Mouse (Mus musculus) right cerebral cortex, postnatal 14 days (tissue): ENCODE results near the gene Cdca4.
A peak's percentile ranks its signal among the peaks of the same experiment; 100 is the strongest.

Experiments
- DNase-seq: peaks from one replicate; pipeline ENCODE4 v3.0.0; 2022

Gene Cdca4

GRCm38 (mm10) chr12:112797672-112798331 lies 31.4 kb downstream of the Cdca4 start:
- DNase-seq = peak; percentile 76

GRCm38 (mm10) chr12:112796551-112797510 lies 32.4 kb downstream of the Cdca4 start:
- DNase-seq = peak; percentile 6

- peak; percentile 4 for DNase-seq
Measured at GRCm38 (mm10) chr12:112795466-112796104, 33.6 kb downstream of the Cdca4 start.

GRCm38 (mm10) chr12:112794998-112795397 lies 34.2 kb downstream of the Cdca4 start:
- DNase-seq = no peak

DNA sequence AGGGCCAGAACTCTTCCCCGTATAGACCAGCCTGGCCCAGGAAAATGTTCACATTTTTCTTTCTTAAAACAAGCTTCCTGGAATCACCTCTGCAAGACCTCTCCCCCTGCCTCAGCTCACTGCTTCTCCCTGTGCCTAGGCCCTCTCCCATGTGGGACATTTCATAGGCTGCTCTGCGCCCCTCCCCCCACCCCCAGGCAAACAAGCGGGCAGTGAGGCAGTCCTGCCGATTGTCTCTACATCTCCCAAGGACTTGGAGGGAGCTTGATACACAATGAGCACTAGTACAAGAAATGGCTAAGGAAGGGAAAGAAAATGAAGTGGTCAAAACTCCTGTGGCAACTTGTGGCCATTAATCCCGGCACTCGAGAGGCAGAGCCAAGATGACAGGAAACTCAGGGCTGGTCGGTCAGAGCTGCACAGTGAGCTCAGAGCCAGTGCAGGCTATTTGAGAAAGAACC lies 34.8 kb downstream of the Cdca4 start:
- DNase-seq = peak; percentile 4

- no peak for DNase-seq
Measured at GRCm38 (mm10) chr12:112793601-112794355, 35.4 kb downstream of the Cdca4 start.

GRCm38 (mm10) chr12:112791026-112791425 lies 38.2 kb downstream of the Cdca4 start:
- DNase-seq = peak; percentile 1

DNA sequence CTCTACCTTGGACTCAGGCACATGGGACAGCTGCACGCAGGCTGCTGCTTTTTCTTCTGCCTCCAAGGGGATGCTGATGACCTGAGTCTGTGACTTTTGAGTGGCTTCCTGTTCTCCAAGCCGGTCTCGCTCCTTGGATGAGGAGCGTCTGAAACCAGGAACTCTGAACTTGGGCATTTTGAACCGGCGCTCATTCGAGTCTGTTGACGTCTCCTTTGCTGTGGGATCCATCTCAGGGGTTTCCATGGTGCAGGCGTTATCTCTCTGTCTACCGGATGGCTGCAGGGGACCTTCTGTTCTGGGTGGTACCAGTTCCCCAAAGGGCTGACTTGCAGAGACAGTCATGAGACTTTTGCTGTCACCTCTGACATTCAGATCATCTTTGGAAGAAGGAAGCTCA lies 54.7 kb downstream of the Cdca4 start:
- no peak for DNase-seq

GRCm38 (mm10) chr12:112774026-112774425 lies 55.2 kb downstream of the Cdca4 start:
- no peak for DNase-seq

GRCm38 (mm10) chr12:112773366-112773765 lies 55.9 kb downstream of the Cdca4 start:
- DNase-seq = no peak

DNA sequence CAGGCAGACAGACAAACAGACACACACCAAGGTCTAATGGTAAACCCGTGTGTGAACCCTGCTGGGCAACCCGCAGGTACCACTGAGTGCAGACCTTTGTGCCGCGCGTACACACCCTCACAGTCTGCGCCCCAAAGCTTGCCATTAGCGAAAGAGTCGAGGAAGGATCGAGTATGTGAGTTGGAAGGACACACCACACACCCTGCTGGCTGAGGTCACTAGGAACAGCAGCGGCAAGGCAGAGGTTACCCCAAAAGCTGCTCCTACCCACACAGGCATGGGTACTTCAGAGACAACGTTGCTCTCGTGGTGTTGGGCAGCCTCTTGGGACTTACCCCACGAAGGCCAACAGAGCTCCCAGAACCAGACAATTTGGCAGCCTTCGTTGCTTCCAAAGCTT lies 56.9 kb downstream of the Cdca4 start:
- no peak for DNase-seq

DNA sequence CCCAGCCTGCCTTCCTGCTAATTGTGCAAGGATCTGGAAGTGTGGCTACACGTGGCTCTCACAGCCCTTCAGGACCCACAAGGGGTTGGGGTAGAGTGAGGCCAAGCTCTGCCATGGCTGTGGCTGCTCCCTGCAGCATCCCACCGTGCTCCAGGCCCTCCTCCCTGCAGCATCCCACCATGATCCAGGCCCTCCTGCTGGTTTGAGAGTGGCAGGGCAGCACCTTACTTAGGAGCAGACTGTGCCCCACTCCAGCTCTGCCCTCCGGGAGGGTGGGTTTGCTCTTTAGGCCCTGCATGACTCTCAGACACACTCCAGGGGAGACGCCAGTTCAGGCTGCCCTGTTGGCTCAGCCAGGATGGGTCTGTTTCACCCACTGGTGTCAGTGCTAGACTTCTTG lies 58.8 kb downstream of the Cdca4 start:
- no peak for DNase-seq
